Mouse (Mus musculus): Measurements from ENCODE around the gene Lrrc75a. TPM values are rescaled to one million over a fixed set of nuclear protein-coding genes. Genes with fewer than 3 reads are reported as not detected.
A peak's percentile ranks its signal among the peaks of the same experiment; 100 is the strongest.

The Lrrc75a gene
- polyA plus RNA-seq, 1 experiment from 2014 or later = 18.6 TPM

- WGBS = 83% methylated on average over 5 of the region's 5 CpGs
- Histone ChIP-seq H3K4me2 (no peak overlapping the region), H3K27ac (ENCODE audit: poor library complexity, severe bottlenecking) (no peak overlapping the region), H3K4me1 (replicated peaks) (peaks cover 15% of the 10 kb centered on the region), H3K4me3 (no peak overlapping the region), H3K9ac (no peak overlapping the region), H3K9me3 (replicated peaks) (no peaks in the 10 kb centered on the region), H3K27me3 (replicated peaks) (no peaks in the 10 kb centered on the region), H3K36me3 (no peaks in the 10 kb centered on the region)
- ATAC-seq (ENCODE audit: insufficient number of reproducible peaks, low FRiP score) = no peak
These were observed 61.3 kb downstream of the Lrrc75a start for GRCm38 (mm10) chr11:62587034-62587433.

DNA sequence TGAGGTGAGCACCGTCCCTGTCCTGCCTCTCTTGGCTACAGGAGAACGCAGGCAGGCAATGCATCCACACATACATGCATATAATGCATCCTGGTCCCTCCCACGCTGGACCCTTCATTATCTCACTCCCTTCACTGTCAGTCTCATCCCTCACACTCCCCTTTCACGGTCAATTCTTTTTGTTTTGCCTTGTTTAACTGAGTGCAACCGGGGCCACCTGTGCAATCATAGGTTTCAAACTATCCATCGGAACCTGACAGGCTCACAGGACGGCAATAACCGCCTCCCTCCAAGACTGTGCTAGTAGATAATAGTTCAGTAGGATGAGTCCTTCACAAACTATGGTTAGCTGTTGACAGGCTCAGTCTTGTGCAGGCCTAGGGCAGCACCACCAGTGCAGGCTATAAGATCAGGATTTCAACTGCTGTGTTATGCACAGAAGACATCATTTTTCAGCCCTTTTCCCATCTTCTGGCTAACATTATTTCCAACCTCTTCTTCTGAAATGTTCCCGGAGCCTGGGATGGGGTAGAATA lies 63.6 kb downstream of the Lrrc75a start:
- Histone ChIP-seq H3K36me3 (no peaks in the 10 kb centered on the region), H3K27ac (ENCODE audit: poor library complexity, severe bottlenecking) (no peak overlapping the region), H3K9me3 (replicated peaks) (no peaks in the 10 kb centered on the region), H3K27me3 (replicated peaks) (no peaks in the 10 kb centered on the region), H3K4me1 (replicated peaks) (0 out of 2 replicates have a peak, but pooled peaks cover 4% of the 10 kb centered on the region), H3K4me3 (no peak overlapping the region), H3K4me2 (no peak overlapping the region), H3K9ac (no peak overlapping the region)
- ATAC-seq (ENCODE audit: insufficient number of reproducible peaks, low FRiP score) = no peak
- WGBS = 73% methylated on average over 9 of the region's 9 CpGs

DNA sequence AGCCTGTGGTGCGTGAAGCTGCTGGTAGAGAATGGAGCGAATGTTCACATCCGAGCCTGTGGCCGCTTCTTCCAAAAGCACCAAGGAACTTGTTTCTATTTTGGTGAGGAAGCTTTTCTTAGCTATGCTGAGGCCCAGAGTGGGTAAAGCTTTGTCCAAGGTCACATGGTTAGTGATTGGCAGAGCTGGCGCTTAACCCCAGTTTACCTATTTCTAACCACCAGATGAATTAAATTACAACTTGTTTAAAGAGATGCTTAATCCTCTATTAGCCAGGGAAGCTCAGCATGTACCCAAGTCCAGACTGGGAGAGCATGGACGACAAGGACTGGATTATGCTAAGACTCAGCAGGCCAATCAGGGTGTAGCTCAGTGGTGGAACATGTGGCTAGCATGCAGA lies 65.3 kb downstream of the Lrrc75a start:
- Histone ChIP-seq H3K4me3 (no peak overlapping the region), H3K4me1 (replicated peaks) (0 out of 2 replicates have a peak, but pooled peaks cover 4% of the 10 kb centered on the region), H3K27ac (ENCODE audit: poor library complexity, severe bottlenecking) (no peak overlapping the region; the same call in 1 of the 2 replicates), H3K4me2 (peak overlapping the region; percentile 44), H3K27me3 (replicated peaks) (no peaks in the 10 kb centered on the region), H3K36me3 (no peaks in the 10 kb centered on the region), H3K9ac (no peak overlapping the region), H3K9me3 (replicated peaks) (no peaks in the 10 kb centered on the region)
- 62% methylated on average over 6 of the region's 6 CpGs for WGBS
- no peak for ATAC-seq (ENCODE audit: insufficient number of reproducible peaks, low FRiP score)

DNA sequence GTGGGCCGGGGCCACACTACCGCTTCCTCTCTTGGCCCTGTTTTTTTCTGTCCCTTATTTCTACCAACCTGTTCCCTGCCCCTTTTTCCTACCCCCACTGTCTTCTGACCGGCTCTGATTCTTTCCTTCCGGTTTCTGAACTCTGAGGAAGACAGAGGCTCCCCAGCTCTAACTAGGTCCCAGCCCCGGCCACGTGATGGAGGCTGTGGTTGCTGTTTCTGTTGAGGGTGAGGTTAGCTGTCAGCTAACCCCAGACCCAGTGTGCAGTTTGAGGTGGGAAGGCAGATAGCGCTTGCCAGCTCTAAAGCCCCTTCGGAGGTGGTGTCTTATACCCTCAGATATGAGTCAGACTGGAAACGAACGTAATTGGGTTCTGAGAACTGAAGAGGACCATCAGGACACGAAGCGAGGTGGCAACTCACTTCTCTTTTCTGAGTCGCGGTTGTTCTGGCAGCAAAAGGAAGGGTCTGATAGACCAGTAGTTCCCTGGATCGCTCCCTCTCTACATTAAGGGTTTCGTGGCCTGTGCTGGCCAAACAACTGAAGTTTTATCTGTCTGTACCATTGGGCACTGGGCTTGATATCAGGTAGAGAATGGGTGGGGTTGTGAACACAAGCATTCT lies 71.7 kb downstream of the Lrrc75a start:
- no peak for ATAC-seq (ENCODE audit: insufficient number of reproducible peaks, low FRiP score)
- Histone ChIP-seq H3K27me3 (replicated peaks) (no peaks in the 10 kb centered on the region), H3K9me3 (replicated peaks) (no peaks in the 10 kb centered on the region), H3K27ac (ENCODE audit: poor library complexity, severe bottlenecking) (no peak overlapping the region), H3K4me2 (peak overlapping the region; percentile 97), H3K36me3 (no peaks in the 10 kb centered on the region), H3K4me3 (peak overlapping the region; percentile 56), H3K4me1 (replicated peaks) (peaks cover 17% of the 10 kb centered on the region), H3K9ac (peak overlapping the region; percentile 63; the same call in 1 of the 2 replicates)
- WGBS = 49% methylated on average over 16 of the region's 16 CpGs

DNA sequence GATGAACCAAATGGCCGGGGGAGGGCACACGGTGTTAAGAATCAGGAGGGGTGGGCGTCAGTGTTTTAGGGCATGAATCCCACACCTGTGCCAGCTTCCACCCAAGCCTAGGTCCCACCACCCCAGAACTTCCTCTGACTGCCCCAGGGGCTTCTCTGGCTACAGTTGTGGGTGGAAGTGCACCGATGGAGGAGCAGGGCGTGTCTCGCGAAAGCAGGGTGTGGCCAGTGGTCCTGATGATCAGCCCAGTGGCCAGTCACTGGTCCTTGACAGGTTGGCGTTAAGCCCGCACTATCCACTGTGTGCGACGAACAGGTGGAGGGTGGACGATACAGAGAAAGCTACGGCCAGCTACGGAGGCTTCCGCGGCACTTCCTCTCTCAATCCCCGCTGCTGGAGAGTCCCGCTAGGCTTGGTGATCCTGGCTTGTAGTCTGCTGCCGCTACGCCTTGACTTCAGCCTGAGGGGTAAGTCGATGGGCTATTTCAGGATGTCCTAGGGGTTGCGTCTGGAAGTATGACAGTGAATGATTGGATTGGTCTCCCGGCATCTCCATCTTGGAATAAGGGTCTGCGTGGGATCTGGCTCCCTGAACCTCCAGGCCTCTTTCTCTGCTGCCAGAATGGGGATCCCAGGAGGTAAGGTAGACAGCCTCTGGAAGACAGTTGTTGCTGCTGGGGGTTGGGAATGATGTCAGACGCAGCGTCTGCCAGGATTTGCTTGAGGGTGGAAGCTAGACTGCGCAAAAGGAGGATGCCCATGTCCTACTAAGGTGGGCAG lies 72.5 kb downstream of the Lrrc75a start:
- Histone ChIP-seq H3K4me1 (replicated peaks) (peaks cover 17% of the 10 kb centered on the region), H3K9me3 (replicated peaks) (no peaks in the 10 kb centered on the region), H3K36me3 (no peaks in the 10 kb centered on the region), H3K9ac (peak overlapping the region; percentile 63), H3K4me2 (peak overlapping the region; percentile 97), H3K27ac (ENCODE audit: poor library complexity, severe bottlenecking) (no peak overlapping the region), H3K4me3 (peak overlapping the region; percentile 56), H3K27me3 (replicated peaks) (no peaks in the 10 kb centered on the region)
- peak; percentile 72 for ATAC-seq (ENCODE audit: insufficient number of reproducible peaks, low FRiP score)
- WGBS = 5% methylated on average over 27 of the region's 27 CpGs

DNA sequence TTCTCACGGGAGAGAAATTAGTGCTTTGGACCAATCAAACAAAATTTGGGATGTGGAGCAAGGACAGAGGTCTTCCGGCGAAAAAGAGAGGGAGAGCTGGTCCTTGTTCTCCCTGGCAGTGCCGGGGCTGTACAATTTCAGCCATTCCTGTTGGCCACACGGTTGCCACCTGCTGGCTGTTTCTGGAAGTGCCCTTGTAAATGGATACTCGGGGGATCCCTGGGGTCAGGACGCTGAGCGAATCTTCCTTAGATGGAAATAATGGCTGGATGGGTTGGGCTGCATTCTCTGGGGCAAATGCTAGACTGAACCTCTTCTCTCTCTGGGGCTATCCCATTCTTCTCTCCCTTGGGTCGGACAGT lies 73.0 kb downstream of the Lrrc75a start:
- H3K4me2 ChIP-seq = peak overlapping the region; percentile 97

GRCm38 (mm10) chr11:62574703-62575085 lies 73.6 kb downstream of the Lrrc75a start:
- H3K4me2 ChIP-seq = no peak overlapping the region

More for the DNA sequence above, 73.0 kb downstream of the Lrrc75a start:
- peak; percentile 73 for ATAC-seq (ENCODE audit: insufficient number of reproducible peaks, low FRiP score)
- 3% methylated on average over 9 of the region's 9 CpGs for WGBS
- Histone ChIP-seq H3K4me3 (peak overlapping the region; percentile 56), H3K36me3 (no peaks in the 10 kb centered on the region), H3K9ac (peak overlapping the region; percentile 63), H3K4me1 (replicated peaks) (peaks cover 17% of the 10 kb centered on the region), H3K9me3 (replicated peaks) (no peaks in the 10 kb centered on the region), H3K27ac (ENCODE audit: poor library complexity, severe bottlenecking) (no peak overlapping the region), H3K27me3 (replicated peaks) (no peaks in the 10 kb centered on the region)

DNA sequence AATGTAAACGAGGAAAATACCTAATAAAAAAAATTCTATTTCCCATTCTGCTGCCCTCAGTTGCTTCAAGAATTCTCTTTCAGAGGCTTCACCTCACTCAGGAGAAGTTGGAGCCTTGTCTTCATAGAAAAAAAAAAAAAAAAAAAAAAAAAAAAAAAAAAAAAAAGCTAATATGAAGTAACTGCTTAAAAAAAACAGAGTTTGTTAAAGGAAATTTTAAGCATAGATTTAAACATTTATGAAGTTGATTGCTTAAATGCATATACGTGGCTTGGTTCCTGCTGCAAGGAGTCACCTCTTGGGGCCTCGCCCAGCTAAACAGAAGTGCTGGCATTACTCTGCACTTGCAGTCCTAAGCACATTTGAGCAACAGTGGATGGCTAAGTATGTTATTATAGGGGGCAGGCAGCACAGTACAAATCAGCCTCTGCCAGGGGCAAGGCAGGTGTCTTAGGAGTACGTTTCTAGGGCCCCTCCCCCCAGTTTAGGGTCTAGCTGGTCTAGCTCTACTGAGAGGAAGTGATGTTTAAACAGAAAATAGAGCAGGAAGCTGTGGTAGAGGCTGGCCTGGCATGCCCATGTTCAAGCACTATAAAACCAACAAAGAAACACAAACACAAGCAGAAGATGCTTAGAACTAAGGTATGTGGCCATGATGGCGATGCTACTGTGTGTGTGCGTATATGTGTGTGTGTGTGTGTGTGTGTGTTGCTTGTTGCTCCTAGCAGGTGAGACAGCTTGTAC lies 74.2 kb downstream of the Lrrc75a start, which contains the start of gene Trpv2:
TSS of gene Trpv2 (plus strand) at position 528 of the 744 bp plus-strand sequence.
- H3K27ac ChIP-seq (ENCODE audit: poor library complexity, severe bottlenecking) = no peak within 1 kb of the TSS
- no peaks in the 10 kb centered on the region for H3K27me3 ChIP-seq (replicated peaks)
- H3K4me1 ChIP-seq (replicated peaks) = peaks cover 17% of the 10 kb centered on the region
- ATAC-seq (ENCODE audit: insufficient number of reproducible peaks, low FRiP score) = no peak
- no peaks in the 10 kb centered on the region for H3K36me3 ChIP-seq
- H3K9me3 ChIP-seq (replicated peaks) = no peaks in the 10 kb centered on the region
- H3K4me3 ChIP-seq = peak within 1 kb of the TSS; percentile 56
- WGBS = 79% methylated on average over 6 of the region's 6 CpGs
- H3K9ac ChIP-seq = no peak within 1 kb of the TSS; the same call in 1 of the 2 replicates
- peak within 1 kb of the TSS; percentile 97 for H3K4me2 ChIP-seq

More at GRCm38 (mm10) chr11:62574703-62575085, 73.6 kb downstream of the Lrrc75a start:
- H3K36me3 ChIP-seq = no peaks in the 10 kb centered on the region
- 76% methylated on average over 4 of the region's 4 CpGs for WGBS
- no peak overlapping the region for H3K27ac ChIP-seq (ENCODE audit: poor library complexity, severe bottlenecking)
- ATAC-seq (ENCODE audit: insufficient number of reproducible peaks, low FRiP score) = no peak
- H3K4me3 ChIP-seq = no peak overlapping the region
- no peaks in the 10 kb centered on the region for H3K27me3 ChIP-seq (replicated peaks)
- no peaks in the 10 kb centered on the region for H3K9me3 ChIP-seq (replicated peaks)
- H3K4me1 ChIP-seq (replicated peaks) = peaks cover 17% of the 10 kb centered on the region
- no peak overlapping the region for H3K9ac ChIP-seq

- no peak overlapping the region for H3K4me2 ChIP-seq
- H3K27ac ChIP-seq (ENCODE audit: poor library complexity, severe bottlenecking) = no peak overlapping the region
- H3K9me3 ChIP-seq (replicated peaks) = no peaks in the 10 kb centered on the region
- no peak overlapping the region for H3K4me3 ChIP-seq
- no peak for ATAC-seq (ENCODE audit: insufficient number of reproducible peaks, low FRiP score)
- no peaks in the 10 kb centered on the region for H3K4me1 ChIP-seq (replicated peaks)
- H3K9ac ChIP-seq = no peak overlapping the region
- 72% methylated on average over 3 of the region's 3 CpGs for WGBS
- H3K36me3 ChIP-seq = no peaks in the 10 kb centered on the region
- H3K27me3 ChIP-seq (replicated peaks) = no peaks in the 10 kb centered on the region
These were observed 80.0 kb downstream of the Lrrc75a start for GRCm38 (mm10) chr11:62568300-62568699.

DNA sequence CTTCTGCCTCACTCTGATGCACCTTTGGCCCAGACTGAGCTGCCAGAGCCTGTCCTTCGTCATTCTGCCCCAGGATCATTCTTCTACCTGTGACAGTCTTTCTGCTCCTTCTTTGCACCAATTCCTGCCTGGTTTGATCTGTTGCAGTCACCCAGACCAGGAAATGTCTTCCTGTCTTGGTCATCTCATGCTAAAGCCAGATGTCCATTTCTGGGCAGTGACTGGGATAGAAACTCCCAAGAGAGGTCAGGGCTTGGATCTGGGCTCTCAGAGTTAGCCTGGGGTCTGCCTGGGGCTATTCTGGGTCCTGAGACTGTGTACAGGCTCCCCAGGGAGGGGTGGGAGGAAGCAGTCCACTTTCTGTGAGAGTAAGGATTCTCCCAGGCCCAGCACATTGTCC lies 82.1 kb downstream of the Lrrc75a start:
- H3K27ac ChIP-seq (ENCODE audit: poor library complexity, severe bottlenecking) = no peak overlapping the region
- no peaks in the 10 kb centered on the region for H3K9me3 ChIP-seq (replicated peaks)
- no peak overlapping the region for H3K4me2 ChIP-seq
- H3K4me3 ChIP-seq = no peak overlapping the region
- ATAC-seq (ENCODE audit: insufficient number of reproducible peaks, low FRiP score) = no peak
- no peaks in the 10 kb centered on the region for H3K36me3 ChIP-seq
- H3K4me1 ChIP-seq (replicated peaks) = no peaks in the 10 kb centered on the region
- no peak overlapping the region for H3K9ac ChIP-seq
- H3K27me3 ChIP-seq (replicated peaks) = no peaks in the 10 kb centered on the region
- WGBS = 58% methylated on average over 1 of the region's 1 CpGs

GRCm38 (mm10) chr11:62565747-62566146 lies 82.6 kb downstream of the Lrrc75a start:
- ATAC-seq (ENCODE audit: insufficient number of reproducible peaks, low FRiP score) = no peak
- no peak overlapping the region for H3K9ac ChIP-seq
- no peaks in the 10 kb centered on the region for H3K27me3 ChIP-seq (replicated peaks)
- no peak overlapping the region for H3K4me3 ChIP-seq
- 57% methylated on average over 7 of the region's 7 CpGs for WGBS
- H3K4me2 ChIP-seq = no peak overlapping the region
- H3K27ac ChIP-seq (ENCODE audit: poor library complexity, severe bottlenecking) = no peak overlapping the region
- no peaks in the 10 kb centered on the region for H3K9me3 ChIP-seq (replicated peaks)
- H3K36me3 ChIP-seq = no peaks in the 10 kb centered on the region
- no peaks in the 10 kb centered on the region for H3K4me1 ChIP-seq (replicated peaks)
